Mouse (Mus musculus): ENCODE measurements around the gene Majin. TPM values are rescaled to one million over a fixed set of nuclear protein-coding genes. Genes with fewer than 3 reads are reported as not detected.

Gene Majin
- not detected in 2 replicates for polyA plus RNA-seq (2012)

DNA sequence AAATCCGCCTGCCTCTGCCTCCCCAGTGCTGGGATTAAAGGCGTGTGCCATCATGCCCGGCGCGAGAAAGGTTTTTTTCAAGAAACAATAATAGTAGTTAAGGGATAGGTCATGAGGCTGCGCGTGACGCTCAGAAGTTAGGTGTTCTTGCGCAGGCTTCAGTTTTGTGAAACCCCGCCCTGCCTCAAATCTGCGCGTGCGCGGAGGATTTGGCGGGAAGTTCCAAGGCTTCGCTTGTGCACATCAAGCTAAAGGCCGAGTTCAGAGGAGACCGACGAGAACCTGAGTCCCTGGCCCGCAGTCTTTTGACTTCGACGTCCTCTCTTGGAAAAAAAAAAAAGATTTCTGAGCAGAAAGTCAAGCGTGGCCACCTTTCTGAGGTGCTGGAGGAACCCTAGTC, at the start of gene Majin:
Gene Majin, plus strand, starts transcription at position 258 of the 400 bp plus-strand sequence.
- TF ChIP-seq GATA1 (IDR thresholded peaks at IDR 0.05; ENCODE audit: low read length) = no peak

DNA sequence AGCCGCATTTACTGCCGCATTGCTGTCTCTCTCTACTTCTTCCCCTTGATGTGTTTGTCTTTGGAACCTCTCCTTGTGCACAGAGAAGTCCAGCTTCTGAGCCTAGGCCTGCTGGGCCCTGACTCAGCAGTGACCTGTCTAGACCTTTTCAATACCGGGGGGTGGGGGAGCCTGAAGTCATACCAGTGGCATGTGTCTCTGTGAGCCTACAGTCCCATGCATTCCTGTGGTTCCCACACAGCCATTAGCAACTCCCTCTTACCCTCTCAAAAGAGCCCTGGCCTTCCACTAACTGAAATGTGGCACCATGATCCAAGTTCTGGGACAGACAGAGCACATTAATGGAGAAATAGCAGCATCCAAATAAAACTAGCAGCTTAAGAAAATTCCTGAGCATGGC, 47.8 kb upstream of the Majin start:
- TF ChIP-seq GATA1 (IDR thresholded peaks at IDR 0.05; ENCODE audit: low read length) = no peak

GRCm38 (mm10) chr19:6139701-6140100, 44.5 kb upstream of the Majin start:
- TF ChIP-seq GATA1 (IDR thresholded peaks at IDR 0.05; ENCODE audit: low read length) = no peak

DNA sequence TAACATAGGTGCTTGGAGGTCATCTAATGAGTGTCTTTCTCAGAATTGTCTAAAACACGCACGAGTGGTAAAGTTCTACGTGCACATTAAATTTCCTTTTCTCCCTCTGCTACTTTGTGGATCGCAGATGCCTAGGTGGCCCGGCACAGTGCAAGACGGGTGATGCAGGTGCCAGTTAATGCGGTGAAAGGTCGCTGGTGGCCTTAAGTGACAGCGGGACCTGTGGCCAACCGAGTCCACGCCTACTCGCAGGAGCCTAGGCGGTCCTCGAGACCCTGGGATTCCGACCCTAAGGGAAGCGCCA, 43.9 kb upstream of the Majin start:
- TF ChIP-seq GATA1 (IDR thresholded peaks at IDR 0.05; ENCODE audit: low read length) = no peak

GRCm38 (mm10) chr19:6140678-6141393, 43.4 kb upstream of the Majin start, which contains the start of gene Batf2:
Gene Batf2, plus strand, starts transcription at chr19:6140983.
- no peak for TF ChIP-seq GATA1 (IDR thresholded peaks at IDR 0.05; ENCODE audit: low read length)

- TF ChIP-seq GATA1 (IDR thresholded peaks at IDR 0.05; ENCODE audit: low read length) = no peak
Measured at GRCm38 (mm10) chr19:6141394-6141749, 42.8 kb upstream of the Majin start, which contains the start of gene Arl2. Gene Arl2, minus strand, starts transcription at chr19:6141548.

- TF ChIP-seq GATA1 (IDR thresholded peaks at IDR 0.05; ENCODE audit: low read length) = no peak
Measured at GRCm38 (mm10) chr19:6144842-6145241, 39.3 kb upstream of the Majin start.

GRCm38 (mm10) chr19:6155174-6155573, 29.0 kb upstream of the Majin start:
- TF ChIP-seq GATA1 (IDR thresholded peaks at IDR 0.05; ENCODE audit: low read length) = no peak

DNA sequence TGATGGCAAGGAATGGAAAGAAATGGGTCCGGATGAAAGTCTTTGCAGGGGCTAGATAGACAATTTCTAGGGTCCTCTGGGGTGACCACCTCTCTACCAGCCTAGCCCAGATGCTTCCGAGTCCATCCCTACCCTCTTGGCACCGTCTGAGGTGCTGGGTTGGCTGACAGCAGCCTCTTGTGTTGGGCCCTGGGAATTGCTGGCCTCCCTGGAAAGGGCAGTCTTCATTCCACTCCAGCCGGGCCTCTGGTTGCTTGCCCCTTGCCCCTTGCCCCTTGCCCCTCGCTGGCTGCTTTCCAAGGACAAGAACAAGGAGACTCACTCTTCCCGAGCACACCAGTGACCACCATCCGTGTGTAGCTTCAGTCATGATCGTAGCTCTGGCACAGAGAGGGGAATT, 27.8 kb upstream of the Majin start:
- TF ChIP-seq GATA1 (IDR thresholded peaks at IDR 0.05; ENCODE audit: low read length) = no peak

- no peak for TF ChIP-seq GATA1 (IDR thresholded peaks at IDR 0.05; ENCODE audit: low read length)
Measured at GRCm38 (mm10) chr19:6157220-6157619, 27.0 kb upstream of the Majin start.

DNA sequence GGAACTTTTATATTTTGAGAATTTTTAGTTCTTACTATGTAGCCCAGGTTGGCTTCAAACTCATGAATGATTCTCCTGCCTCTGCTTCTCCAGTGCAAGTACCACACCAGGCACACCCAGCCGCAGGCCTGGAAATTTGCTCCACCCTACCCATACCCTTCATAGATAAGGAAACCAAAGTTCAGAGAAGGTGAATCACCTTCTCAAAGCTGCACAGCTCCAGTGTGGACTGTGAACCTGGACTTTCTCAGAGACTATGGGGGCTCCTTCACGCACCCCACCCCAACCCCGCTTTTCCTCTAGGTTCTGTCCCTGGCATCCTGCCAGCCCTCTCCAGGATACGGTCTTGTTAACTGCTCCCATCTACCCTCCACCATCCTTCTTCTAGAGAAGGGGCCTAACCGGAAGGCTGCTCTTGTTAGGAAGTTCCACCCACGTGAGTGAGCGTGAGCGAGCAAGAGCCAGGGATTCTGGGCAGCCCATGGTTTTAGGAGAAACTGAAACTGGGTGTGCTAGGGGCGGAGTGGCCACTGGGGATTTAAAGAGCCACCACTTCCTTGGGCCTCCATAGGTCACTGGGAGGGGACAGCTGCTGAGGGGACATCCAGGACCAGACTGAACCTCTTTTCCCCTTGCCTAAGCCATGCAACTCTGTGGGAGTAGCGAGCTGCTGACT, 20.2 kb upstream of the Majin start:
- TF ChIP-seq GATA1 (IDR thresholded peaks at IDR 0.05; ENCODE audit: low read length) = no peak

- TF ChIP-seq GATA1 (IDR thresholded peaks at IDR 0.05; ENCODE audit: low read length) = no peak
Measured at GRCm38 (mm10) chr19:6166750-6167149, 17.4 kb upstream of the Majin start.

DNA sequence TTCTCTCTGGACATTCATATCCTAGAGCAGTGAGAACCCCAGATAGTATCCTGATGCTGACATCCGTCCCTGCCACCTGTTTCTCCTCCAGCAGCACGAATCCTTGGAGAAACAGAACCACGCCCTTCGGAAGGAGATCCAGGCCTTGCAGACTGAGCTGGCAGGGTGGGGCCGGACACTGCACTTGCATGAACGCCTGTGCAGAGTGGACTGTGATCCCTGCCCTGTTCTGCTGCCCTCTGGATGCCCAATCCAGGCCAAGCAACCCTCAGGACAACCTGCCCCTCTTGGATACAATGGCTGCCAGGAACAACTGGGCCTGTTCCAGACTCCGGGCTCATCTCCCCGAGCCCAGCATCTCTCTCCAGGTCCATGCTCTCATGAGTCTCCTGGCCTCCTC, 13.0 kb upstream of the Majin start:
- no peak for TF ChIP-seq GATA1 (IDR thresholded peaks at IDR 0.05; ENCODE audit: low read length)

DNA sequence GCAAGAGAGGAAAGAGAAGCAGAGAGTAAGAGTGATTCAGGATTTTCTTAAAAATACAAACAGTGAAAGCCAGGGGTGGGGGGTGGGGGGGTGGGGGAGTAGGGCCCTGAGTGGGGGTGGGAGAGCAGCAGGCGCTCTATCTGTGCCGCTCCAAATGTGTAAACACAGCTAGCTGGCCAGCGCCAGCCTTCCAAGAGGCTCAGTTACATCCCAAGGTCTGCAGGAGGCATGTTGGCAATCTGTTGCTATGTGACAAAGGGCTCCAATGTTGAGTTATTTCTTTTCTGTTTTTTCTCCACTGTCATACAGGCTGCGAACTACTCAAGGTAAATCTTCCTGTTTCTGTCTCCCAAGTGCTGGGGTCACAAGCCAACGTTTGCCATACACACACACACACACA, 9.4 kb upstream of the Majin start:
- no peak for TF ChIP-seq GATA1 (IDR thresholded peaks at IDR 0.05; ENCODE audit: low read length)

DNA sequence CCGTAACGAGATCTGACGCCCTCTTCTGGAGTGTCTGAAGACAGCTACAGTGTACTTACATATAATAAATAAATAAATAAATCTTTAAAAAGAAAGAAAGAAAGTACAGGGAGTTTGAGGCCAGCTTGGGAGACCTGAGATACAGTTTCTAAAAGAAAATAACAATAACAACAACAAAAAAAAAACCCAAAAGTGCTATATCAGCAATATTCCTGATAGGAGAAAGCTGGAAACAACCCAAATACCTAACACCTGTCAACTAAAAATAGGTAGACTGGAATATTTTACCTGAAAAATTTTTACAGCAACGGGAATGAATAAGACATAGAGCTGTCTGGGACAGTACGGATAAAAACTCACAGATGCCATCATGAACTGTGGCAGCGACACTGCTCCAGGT, 5.4 kb upstream of the Majin start:
- no peak for TF ChIP-seq GATA1 (IDR thresholded peaks at IDR 0.05; ENCODE audit: low read length)

- TF ChIP-seq GATA1 (IDR thresholded peaks at IDR 0.05; ENCODE audit: low read length) = no peak
Measured at GRCm38 (mm10) chr19:6181629-6182028, 2.6 kb upstream of the Majin start.

DNA sequence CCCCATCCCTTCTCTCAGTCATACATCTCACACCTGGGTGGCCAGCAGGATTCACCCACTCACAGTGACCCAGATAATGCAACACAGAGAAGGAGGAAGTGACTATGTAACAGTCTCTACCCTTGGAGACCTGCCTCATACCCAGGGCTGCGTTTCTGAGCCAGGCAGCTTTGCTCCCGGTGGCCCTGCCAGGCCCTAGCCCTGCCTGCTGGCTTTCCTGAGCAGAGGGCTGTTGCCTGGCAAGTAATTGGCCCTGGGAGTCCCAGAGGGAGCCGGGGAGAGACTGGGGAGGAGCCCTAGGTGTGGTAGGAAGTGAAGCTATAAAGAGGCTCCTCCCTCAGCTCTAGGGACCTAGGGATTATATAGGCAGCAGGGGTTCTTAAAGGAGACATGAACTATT, 1.7 kb upstream of the Majin start:
- no peak for TF ChIP-seq GATA1 (IDR thresholded peaks at IDR 0.05; ENCODE audit: low read length)

Measured in G1E-ER4 (cell line).